Mouse (Mus musculus) 3134 (cell line): Measurements from ENCODE around the gene Slc25a4.

Experiments used
- DNase-seq: peaks from one replicate; pipeline ENCODE4 v3.0.0-alpha.2; 2011; ENCODE audit warnings: low spot score; ENCODE audit not compliant: insufficient read length; ENCODE audit errors: extremely low read depth

Slc25a4 gene

GRCm38 (mm10) chr8:46206107-46206506, 5.0 kb downstream of the Slc25a4 start:
- no peak for DNase-seq

- DNase-seq = no peak
These were observed 6.0 kb downstream of the Slc25a4 start for GRCm38 (mm10) chr8:46204974-46205640.

- no peak for DNase-seq
These were observed 6.8 kb downstream of the Slc25a4 start for GRCm38 (mm10) chr8:46204301-46204700.

- DNase-seq = peak; percentile 27
These were observed 8.7 kb downstream of the Slc25a4 start for GRCm38 (mm10) chr8:46202350-46202749.

GRCm38 (mm10) chr8:46197673-46198072, 13.4 kb downstream of the Slc25a4 start:
- DNase-seq = no peak

GRCm38 (mm10) chr8:46196877-46197276, 14.2 kb downstream of the Slc25a4 start:
- no peak for DNase-seq

- no peak for DNase-seq
These were observed 18.0 kb downstream of the Slc25a4 start for GRCm38 (mm10) chr8:46193100-46193499.

GRCm38 (mm10) chr8:46185361-46185760, 25.7 kb downstream of the Slc25a4 start:
- DNase-seq = peak; percentile 22

GRCm38 (mm10) chr8:46180136-46180535, 30.9 kb downstream of the Slc25a4 start:
- no peak for DNase-seq

- no peak for DNase-seq
These were observed 37.4 kb downstream of the Slc25a4 start for GRCm38 (mm10) chr8:46173651-46174050.

- no peak for DNase-seq
These were observed 47.3 kb downstream of the Slc25a4 start for GRCm38 (mm10) chr8:46163870-46164190.

- peak; percentile 98 for DNase-seq
These were observed 47.9 kb downstream of the Slc25a4 start for GRCm38 (mm10) chr8:46162953-46163869.
